Mouse (Mus musculus) hindbrain, embryonic 13.5 days (tissue): ENCODE data around the gene Mob3c. TPM values are rescaled to one million over a fixed set of nuclear protein-coding genes. Genes with fewer than 3 reads are reported as not detected.

Experiments
- ATAC-seq: fragments of 200-750 bp; cut with Nextera tagmentation; 2 replicates; pipeline ENCODE4 v1.8.0; 2017; ENCODE audit warnings: moderate TSS enrichment; ENCODE audit not compliant: low FRiP score
- H3K27ac ChIP-seq: fragments of 300-500 bp; sonication (generic); 2 replicates; pipeline ENCODE4 v1.5.1; 2015; ENCODE audit warnings: inconsistent platforms, mild to moderate bottlenecking, moderate library complexity
- H3K27me3 ChIP-seq: fragments of 300-500 bp; sonication (generic); 2 replicates; pipeline ENCODE4 v1.6.1; 2015; ENCODE audit warnings: mild to moderate bottlenecking, inconsistent platforms
- H3K36me3 ChIP-seq: fragments of 300-500 bp; sonication (generic); 2 replicates; pipeline ENCODE4 v1.6.1; 2015; ENCODE audit warnings: mild to moderate bottlenecking, inconsistent platforms
- H3K4me1 ChIP-seq: fragments of 300-500 bp; sonication (generic); replicated peaks from 2 replicates; pipeline ENCODE4 v1.6.1; 2015; ENCODE audit warnings: inconsistent platforms
- H3K4me2 ChIP-seq: fragments of 300-500 bp; sonication (generic); 2 replicates; pipeline ENCODE4 v1.6.1; 2015; ENCODE audit warnings: inconsistent platforms, mild to moderate bottlenecking, moderate library complexity
- H3K4me3 ChIP-seq: fragments of 300-500 bp; sonication (generic); 2 replicates; pipeline ENCODE4 v1.5.1; 2015; ENCODE audit warnings: mild to moderate bottlenecking, inconsistent platforms
- H3K9ac ChIP-seq: fragments of 300-500 bp; sonication (generic); 2 replicates; pipeline ENCODE4 v1.6.1; 2015; ENCODE audit warnings: mild to moderate bottlenecking, inconsistent platforms
- H3K9me3 ChIP-seq: fragments of 300-500 bp; sonication (generic); 2 replicates; pipeline ENCODE4 v1.6.1; 2016; ENCODE audit warnings: inconsistent platforms
- WGBS: fragments of 180-500 bp; shearing (Covaris S2); methylation state at CpG from one replicate; pipeline ENCODE4 v1.1.7; 2015; 5-methylcytosine and 5-hydroxymethylcytosine counted together
- polyA plus RNA-seq: library from polyadenylated mRNA; unstranded; fragments of >200 nt; fragmentation: Nextera tagmentation; extraction: Ambion mirVana; gene quantifications from 2 replicates; pipeline ENCODE4 v1.2.1, GENCODE M21; 2015

Mob3c gene
- polyA plus RNA-seq, 1 experiment from 2014 or later = 4.8 TPM

DNA sequence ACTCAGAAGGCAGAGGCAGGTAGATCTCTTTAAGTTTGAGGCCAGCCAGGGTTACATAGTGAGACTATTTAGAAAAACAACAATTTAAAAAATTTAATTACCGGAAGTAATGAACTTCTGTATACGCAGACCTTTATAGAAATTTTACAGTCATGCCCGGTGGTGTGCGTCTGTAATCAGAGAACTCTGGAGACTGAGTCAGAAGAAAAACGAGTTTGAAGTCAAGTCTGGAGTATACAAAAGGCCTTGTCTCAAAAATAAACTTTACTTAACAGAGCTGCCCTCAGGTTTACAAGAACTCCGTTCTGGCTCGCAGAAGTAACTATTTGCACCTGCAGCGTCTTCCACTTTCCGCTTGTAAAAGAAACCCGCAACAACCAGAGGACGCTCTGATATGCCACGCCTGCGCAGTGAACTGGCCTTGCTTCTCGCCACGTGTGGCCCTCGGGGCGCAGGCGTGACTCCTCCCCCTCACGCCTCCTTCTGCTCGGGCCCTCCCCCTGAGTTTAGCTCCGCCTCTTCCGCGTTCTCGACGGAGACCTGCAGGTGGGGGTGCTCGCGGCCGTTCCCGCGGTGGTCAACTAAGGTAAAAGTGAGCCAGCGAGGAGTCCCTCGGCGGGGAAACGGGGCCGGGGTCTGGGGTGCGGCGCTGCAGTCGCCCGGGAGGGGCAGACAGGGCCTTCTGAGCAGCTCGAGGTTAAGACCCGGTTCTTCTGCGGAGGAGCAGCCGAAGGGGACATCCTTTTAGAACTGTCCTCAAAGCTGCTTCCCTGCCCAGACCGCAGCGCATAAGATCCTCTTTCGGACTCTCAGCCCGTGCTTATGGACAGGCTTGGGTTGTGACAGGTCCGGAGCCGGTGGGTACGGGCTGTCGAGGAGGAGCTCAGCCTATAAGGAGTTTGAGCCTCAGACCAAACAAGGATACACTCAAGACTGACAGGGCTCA lies 11.1 kb downstream of the Mob3c start, which contains the start of gene Mknk1:
TSS of gene Mknk1 (plus strand) at position 503 of the 946 bp plus-strand sequence.
- 0 out of 2 replicates have a peak, but pooled peaks cover 3% of the 10 kb centered on the region for H3K36me3 ChIP-seq
- ATAC-seq = peak; percentile 96
- 3% methylated on average over 51 of the region's 51 CpGs for WGBS
- peak within 1 kb of the TSS; percentile 77 for H3K4me2 ChIP-seq
- no peaks in the 10 kb centered on the region for H3K27me3 ChIP-seq
- H3K4me3 ChIP-seq = peak within 1 kb of the TSS; percentile 62
- no peaks in the 10 kb centered on the region for H3K9me3 ChIP-seq
- H3K9ac ChIP-seq = peak within 1 kb of the TSS; percentile 78
- 0 out of 2 replicates have a peak within 1 kb of the TSS, but pooled peaks have one; percentile 35 for H3K27ac ChIP-seq
- H3K4me1 ChIP-seq = peaks cover 9% of the 10 kb centered on the region

DNA sequence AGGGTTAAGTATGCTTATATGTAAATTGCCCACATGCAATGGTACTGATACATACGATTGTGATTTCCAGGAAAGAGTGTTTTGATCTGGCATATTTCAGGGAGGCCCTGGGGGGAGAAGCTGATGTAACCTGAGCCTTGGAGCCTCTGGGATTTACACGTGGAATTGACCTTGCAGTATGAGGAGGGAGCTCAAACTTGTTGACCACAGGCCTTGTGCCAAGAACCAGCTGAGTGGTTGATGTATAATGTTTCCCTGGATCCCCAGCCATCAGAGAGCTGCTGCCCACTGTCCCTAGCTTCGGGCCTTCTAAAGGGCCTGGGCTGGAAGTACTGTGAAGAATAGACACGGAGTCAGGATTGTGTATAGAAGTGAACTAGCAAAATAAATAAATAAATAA lies 12.1 kb downstream of the Mob3c start:
- peak overlapping the region; percentile 62 for H3K4me3 ChIP-seq
- WGBS = 60% methylated on average over 4 of the region's 4 CpGs
- H3K27ac ChIP-seq = no peak overlapping the region
- H3K9me3 ChIP-seq = no peaks in the 10 kb centered on the region
- H3K4me2 ChIP-seq = peak overlapping the region; percentile 77
- H3K36me3 ChIP-seq = no peaks in the 10 kb centered on the region
- ATAC-seq = no peak
- H3K4me1 ChIP-seq = peaks cover 9% of the 10 kb centered on the region
- H3K9ac ChIP-seq = 0 out of 2 replicates have a peak overlapping the region, but pooled peaks have one; percentile 78
- no peaks in the 10 kb centered on the region for H3K27me3 ChIP-seq

DNA sequence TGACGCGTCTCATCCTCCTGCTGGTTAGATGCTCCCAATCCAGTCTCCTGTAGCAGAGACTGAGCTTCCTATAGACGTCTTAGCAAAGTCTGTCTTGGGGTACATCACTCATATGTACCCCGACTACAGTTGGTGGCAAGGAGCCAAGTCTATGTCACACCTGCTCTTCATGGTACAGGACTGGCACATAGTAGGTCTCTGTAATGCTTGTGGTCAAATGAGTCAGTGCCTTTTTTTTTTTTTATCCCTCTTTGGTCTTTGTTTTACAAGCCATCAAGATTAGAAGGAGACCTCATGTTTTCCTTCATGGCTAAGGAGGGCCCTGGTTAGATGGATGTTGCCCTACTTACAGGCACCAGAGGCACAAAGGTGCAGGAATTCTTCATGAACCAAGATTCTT lies 12.9 kb downstream of the Mob3c start:
- Histone ChIP-seq H3K4me2 (no peak overlapping the region), H3K27ac (no peak overlapping the region), H3K36me3 (no peaks in the 10 kb centered on the region), H3K4me3 (no peak overlapping the region), H3K9ac (no peak overlapping the region), H3K27me3 (no peaks in the 10 kb centered on the region), H3K9me3 (no peaks in the 10 kb centered on the region), H3K4me1 (peaks cover 9% of the 10 kb centered on the region)
- 94% methylated on average over 4 of the region's 4 CpGs for WGBS
- no peak for ATAC-seq

DNA sequence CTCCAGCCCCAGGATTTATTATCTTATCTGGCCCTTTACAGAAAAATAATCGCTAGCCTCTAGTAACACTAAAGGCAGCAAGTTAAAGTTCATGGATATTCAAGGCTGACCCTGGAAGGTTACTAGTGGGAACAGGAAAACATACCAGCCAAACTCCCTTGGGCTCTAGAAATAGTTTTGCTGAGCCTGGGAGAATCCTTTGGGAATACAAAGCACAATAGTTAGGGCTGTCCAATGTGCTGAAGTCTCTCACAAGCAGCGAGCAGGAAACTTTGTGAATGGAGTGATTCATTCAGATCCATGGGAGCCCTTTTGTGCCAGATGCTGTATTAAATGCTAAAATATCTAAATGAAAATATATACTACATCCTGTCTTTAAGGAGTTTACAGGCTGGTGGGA lies 18.8 kb downstream of the Mob3c start:
- WGBS = 63% methylated on average over 2 of the region's 2 CpGs
- H3K9me3 ChIP-seq = no peaks in the 10 kb centered on the region
- H3K27me3 ChIP-seq = no peaks in the 10 kb centered on the region
- H3K4me3 ChIP-seq = no peak overlapping the region
- no peak overlapping the region for H3K27ac ChIP-seq
- H3K4me2 ChIP-seq = no peak overlapping the region
- no peak for ATAC-seq
- H3K36me3 ChIP-seq = peaks cover 18% of the 10 kb centered on the region
- H3K4me1 ChIP-seq = no peaks in the 10 kb centered on the region
- H3K9ac ChIP-seq = no peak overlapping the region

DNA sequence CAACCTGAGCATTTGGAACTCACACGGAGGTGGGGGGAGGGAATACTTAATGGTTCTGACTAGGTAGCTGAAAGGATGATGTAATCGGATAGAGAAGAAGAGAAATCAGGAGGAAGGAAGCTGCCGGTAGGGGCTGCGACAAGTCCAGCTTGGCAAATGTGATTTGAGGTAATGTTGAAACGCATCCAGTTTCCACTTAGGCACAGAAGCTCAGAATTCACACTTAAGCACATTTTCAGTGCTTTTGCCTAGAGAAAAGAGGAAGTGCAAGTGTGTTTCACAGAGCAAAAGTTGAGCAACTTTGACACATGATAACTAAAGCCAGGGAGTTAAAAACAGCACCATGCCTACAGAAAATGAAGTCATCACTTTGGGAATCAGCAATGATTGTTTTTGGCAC lies 19.5 kb downstream of the Mob3c start:
- Histone ChIP-seq H3K27ac (no peak overlapping the region), H3K9me3 (no peaks in the 10 kb centered on the region)
- WGBS = 70% methylated on average over 5 of the region's 5 CpGs

DNA sequence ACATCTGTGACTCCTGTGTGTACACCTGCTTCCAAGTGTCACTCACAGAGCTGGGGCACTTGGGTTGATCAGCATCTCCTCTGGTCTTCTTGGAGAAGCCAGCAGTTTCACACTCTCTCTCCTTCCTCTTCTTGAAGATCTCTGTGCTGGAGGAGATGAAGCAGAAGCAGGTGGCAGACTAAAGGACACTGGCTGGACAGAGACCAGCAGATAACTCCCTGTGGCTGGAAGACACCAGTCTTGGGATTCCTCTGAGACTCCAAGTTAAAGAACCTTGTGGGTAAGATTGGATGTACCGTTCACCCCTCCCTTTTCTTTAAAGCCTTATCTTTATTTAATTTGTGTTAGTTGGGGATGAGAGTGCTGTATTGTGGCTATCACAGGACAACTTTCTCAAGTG lies 20.2 kb downstream of the Mob3c start:
- Histone ChIP-seq H3K9me3 (no peaks in the 10 kb centered on the region), H3K4me2 (no peak overlapping the region), H3K9ac (no peak overlapping the region), H3K4me3 (no peak overlapping the region), H3K36me3 (peaks cover 21% of the 10 kb centered on the region), H3K27me3 (no peaks in the 10 kb centered on the region), H3K4me1 (no peaks in the 10 kb centered on the region), H3K27ac (no peak overlapping the region)
- 86% methylated on average over 1 of the region's 1 CpGs for WGBS
- no peak for ATAC-seq

More for the DNA sequence above, 19.5 kb downstream of the Mob3c start:
- peaks cover 21% of the 10 kb centered on the region for H3K36me3 ChIP-seq
- H3K4me3 ChIP-seq = no peak overlapping the region
- no peak overlapping the region for H3K4me2 ChIP-seq
- H3K27me3 ChIP-seq = no peaks in the 10 kb centered on the region
- H3K9ac ChIP-seq = no peak overlapping the region
- ATAC-seq = no peak
- H3K4me1 ChIP-seq = no peaks in the 10 kb centered on the region

DNA sequence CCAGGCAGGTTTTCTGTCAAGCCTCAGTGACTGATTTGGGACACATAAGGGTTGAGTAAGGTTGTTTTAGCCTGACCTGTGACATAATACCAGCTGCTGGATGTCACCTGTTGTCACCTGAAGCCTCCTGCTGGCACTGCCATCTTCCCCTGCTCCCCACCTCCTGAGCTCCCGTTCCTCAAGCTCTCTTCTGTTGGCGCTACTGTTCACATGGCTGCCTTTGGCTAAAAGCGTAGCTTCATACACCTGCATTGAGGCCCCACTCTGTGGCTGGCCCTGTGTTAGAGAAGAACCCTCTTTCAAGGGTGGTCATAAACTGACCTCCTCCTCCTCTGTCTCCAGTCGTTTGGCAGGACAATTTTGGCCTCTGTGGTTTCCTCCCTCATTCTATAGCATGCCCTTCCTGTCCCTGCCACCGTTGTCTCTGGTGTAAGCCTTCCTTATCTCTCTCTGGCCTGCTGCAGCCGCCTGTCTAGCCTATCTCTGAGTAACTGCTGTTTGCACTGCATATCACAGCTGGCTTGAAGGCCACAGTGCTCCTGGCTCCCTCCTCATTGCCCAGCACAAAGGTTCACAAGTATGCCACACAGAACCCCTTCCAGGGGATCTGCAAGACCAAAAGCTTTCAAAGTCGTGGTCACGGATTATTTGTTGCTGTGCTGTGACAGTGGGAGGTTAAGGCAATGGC lies 21.2 kb downstream of the Mob3c start:
- H3K4me3 ChIP-seq = no peak overlapping the region
- ATAC-seq = no peak
- no peaks in the 10 kb centered on the region for H3K27me3 ChIP-seq
- H3K27ac ChIP-seq = no peak overlapping the region
- H3K4me2 ChIP-seq = no peak overlapping the region
- no peak overlapping the region for H3K9ac ChIP-seq
- H3K36me3 ChIP-seq = peaks cover 21% of the 10 kb centered on the region
- H3K4me1 ChIP-seq = no peaks in the 10 kb centered on the region
- H3K9me3 ChIP-seq = no peaks in the 10 kb centered on the region
- 71% methylated on average over 8 of the region's 8 CpGs for WGBS

DNA sequence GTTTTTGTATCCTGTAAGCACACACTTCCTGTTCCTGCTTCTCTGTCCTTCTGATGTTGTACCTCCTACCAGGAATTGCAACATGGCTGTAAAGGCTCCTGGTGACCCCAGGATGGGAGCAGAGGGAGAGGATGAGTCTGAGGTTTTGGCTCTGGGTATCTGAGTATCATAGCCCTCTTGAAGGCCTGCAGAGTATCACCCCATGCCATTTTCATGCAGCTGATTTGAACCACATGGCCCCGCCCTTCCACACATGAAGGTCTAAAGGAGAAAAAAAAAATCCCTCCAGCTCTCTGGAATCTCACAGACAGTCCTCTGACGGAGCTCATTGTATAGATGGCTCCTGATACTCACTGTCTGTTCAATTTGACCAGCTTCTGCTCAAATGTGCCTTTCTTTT lies 22.2 kb downstream of the Mob3c start:
- H3K9ac ChIP-seq = no peak overlapping the region
- no peak for ATAC-seq
- no peak overlapping the region for H3K27ac ChIP-seq
- H3K4me1 ChIP-seq = peaks cover 4% of the 10 kb centered on the region
- H3K4me2 ChIP-seq = no peak overlapping the region
- no peak overlapping the region for H3K4me3 ChIP-seq
- whole genome bisulfite sequencing = 80% methylated on average over 2 of the region's 2 CpGs
- no peaks in the 10 kb centered on the region for H3K9me3 ChIP-seq
- H3K36me3 ChIP-seq = peaks cover 21% of the 10 kb centered on the region
- no peaks in the 10 kb centered on the region; the same call in 1 of the 2 replicates for H3K27me3 ChIP-seq

DNA sequence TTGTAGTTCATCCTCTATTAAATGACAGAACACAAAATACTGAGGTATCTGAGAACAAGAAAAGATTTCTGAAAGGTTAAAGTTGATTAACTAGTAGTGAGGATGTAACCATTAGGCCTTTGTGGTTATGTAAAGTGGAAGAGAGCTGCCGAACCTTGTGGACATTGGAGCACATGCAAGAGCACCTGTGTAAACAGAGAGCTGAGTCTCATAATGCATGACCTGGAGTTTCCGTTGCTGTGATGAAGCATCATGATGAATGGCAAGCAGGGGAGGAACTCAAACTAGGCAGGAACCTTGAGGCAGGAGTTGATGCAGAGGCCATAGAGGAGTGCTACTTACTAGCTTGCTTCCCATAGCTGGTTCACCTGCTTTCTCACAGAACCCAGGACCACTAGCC lies 22.7 kb downstream of the Mob3c start:
- no peak overlapping the region for H3K4me2 ChIP-seq
- no peaks in the 10 kb centered on the region for H3K9me3 ChIP-seq
- peaks cover 21% of the 10 kb centered on the region for H3K36me3 ChIP-seq
- no peak overlapping the region for H3K9ac ChIP-seq
- no peak overlapping the region for H3K27ac ChIP-seq
- H3K27me3 ChIP-seq = no peaks in the 10 kb centered on the region; the same call in 1 of the 2 replicates
- ATAC-seq = no peak
- H3K4me1 ChIP-seq = peaks cover 9% of the 10 kb centered on the region
- no peak overlapping the region for H3K4me3 ChIP-seq
- WGBS = 69% methylated on average over 2 of the region's 2 CpGs

DNA sequence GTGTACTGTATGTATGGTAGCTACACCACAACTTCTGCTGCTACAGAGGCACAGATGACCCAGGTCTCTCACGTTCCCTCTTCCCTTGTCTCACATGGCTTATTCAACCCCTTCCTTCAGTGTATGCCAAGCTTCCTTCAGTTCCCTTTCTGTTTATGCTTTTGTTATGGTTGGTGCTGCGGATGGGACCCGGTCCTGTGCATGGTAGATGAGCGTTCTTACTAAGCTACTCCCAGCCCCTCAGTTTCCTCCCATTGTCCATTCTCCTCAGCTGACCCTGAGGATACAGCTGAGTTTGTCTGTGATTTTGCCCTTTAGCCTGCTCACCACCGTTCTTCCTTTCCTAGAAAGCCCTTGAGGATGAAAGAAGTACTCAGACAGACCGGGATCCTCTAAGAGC lies 23.7 kb downstream of the Mob3c start:
- 87% methylated on average over 6 of the region's 6 CpGs for WGBS
- H3K4me1 ChIP-seq = peaks cover 19% of the 10 kb centered on the region
- H3K4me2 ChIP-seq = no peak overlapping the region
- no peak overlapping the region for H3K27ac ChIP-seq
- no peak overlapping the region for H3K4me3 ChIP-seq
- no peak for ATAC-seq
- H3K36me3 ChIP-seq = peaks cover 21% of the 10 kb centered on the region
- no peaks in the 10 kb centered on the region; the same call in 1 of the 2 replicates for H3K27me3 ChIP-seq
- H3K9me3 ChIP-seq = no peaks in the 10 kb centered on the region
- no peak overlapping the region for H3K9ac ChIP-seq

DNA sequence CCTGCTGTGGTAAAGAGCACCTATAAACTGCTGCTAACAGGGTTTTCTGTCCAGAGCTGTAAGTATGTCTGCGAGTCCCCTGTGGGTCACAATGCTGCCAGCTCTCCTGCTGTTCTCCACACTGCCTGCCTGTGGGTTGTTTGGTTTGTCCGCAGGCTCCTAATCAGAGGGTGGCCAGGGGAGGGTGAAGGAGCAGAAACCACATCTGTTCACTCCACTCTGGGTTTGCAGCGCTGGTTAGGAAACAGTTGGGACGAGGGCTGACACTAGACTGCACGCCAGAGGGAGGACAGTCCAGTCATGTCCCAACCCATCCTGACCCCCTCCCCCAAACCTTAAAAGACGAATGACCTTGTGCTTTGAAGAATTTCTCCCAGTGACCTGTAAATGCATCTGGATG lies 27.2 kb downstream of the Mob3c start:
- H3K4me1 ChIP-seq = peaks cover 27% of the 10 kb centered on the region
- no peak overlapping the region for H3K4me3 ChIP-seq
- 0 out of 2 replicates have a peak overlapping the region, but pooled peaks have one; percentile 32 for H3K27ac ChIP-seq
- no peak overlapping the region for H3K4me2 ChIP-seq
- WGBS = 49% methylated on average over 6 of the region's 6 CpGs
- peaks cover 28% of the 10 kb centered on the region for H3K36me3 ChIP-seq
- H3K27me3 ChIP-seq = no peaks in the 10 kb centered on the region; the same call in 1 of the 2 replicates
- peak overlapping the region; percentile 24; the same call in 1 of the 2 replicates for H3K9ac ChIP-seq
- no peak; the same call in 1 of the 2 replicates for ATAC-seq
- H3K9me3 ChIP-seq = no peaks in the 10 kb centered on the region

DNA sequence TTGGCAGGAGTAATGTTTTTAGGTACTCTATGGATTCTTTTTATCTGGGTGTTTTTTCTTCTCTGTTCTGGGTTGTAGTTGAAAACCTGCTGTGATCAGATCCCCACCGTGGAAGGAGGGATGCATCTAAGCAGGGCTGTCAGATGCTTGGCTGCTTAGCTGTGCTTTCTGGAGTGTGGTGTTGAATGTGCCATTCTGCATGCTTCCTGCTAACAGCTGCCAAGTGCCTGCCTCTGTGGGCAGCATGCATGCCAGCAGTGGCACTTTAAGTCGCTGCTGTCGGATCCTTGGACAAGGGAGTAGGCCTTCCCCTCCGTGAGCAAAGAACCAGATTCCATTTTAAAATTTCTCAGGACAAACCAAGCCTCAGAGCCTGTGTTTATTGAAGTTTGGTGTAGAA lies 27.7 kb downstream of the Mob3c start:
- no peak overlapping the region for H3K4me2 ChIP-seq
- WGBS = 62% methylated on average over 4 of the region's 4 CpGs
- 0 out of 2 replicates have a peak overlapping the region, but pooled peaks have one; percentile 24 for H3K9ac ChIP-seq
- ATAC-seq = peak; percentile 6; the same call in 1 of the 2 replicates
- H3K27me3 ChIP-seq = no peaks in the 10 kb centered on the region; the same call in 1 of the 2 replicates
- H3K4me3 ChIP-seq = no peak overlapping the region
- peaks cover 30% of the 10 kb centered on the region for H3K36me3 ChIP-seq
- peaks cover 27% of the 10 kb centered on the region for H3K4me1 ChIP-seq
- H3K9me3 ChIP-seq = no peaks in the 10 kb centered on the region
- H3K27ac ChIP-seq = peak overlapping the region; percentile 32; the same call in 1 of the 2 replicates
